Mouse (Mus musculus): ENCODE measurements around the gene F11r. TPM values are rescaled to one million over a fixed set of nuclear protein-coding genes. Genes with fewer than 3 reads are reported as not detected.
"Not testable (repeated sequence)": the region's sequence is repeated elsewhere in the genome, so short reads cannot be mapped to it uniquely, and the experiment has no call there.

Gene F11r
- polyA plus RNA-seq, 1 experiment from 2014 or later, result 73.3 TPM

DNA sequence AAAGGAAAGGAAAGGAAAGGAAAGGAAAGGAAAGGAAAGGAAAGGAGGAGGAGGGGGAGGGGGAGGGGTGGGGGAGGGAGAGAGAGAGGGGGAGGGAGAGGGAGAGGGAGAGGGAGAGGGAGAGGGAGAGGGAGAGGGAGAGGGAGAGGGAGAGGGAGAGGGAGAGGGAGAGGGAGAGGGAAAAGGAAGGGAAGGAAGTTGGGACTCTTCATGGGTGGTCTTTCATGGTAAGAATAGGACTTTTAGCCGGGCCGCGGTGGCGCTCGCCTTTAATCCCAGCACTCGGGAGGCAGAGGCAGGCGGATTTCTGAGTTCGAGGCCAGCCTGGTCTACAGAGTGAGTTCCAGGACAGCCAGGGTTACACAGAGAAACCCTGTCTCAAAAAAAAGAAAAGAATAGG is 34.6 kb downstream of the F11r start:
- not testable (repeated sequence) for H3K4me3 ChIP-seq (replicated peaks); H3K36me3 ChIP-seq; H3K9me3 ChIP-seq (replicated peaks); H3K4me1 ChIP-seq; H3K27me3 ChIP-seq; H3K9ac ChIP-seq; ATAC-seq (ENCODE audit: insufficient number of reproducible peaks, low FRiP score, low TSS enrichment, low read depth); H3K27ac ChIP-seq (replicated peaks); H3K4me2 ChIP-seq (replicated peaks)
- 81% methylated on average over 8 of the region's 8 CpGs for WGBS

- Histone ChIP-seq H3K9ac (no peak overlapping the region), H3K27me3 (no peaks in the 10 kb centered on the region), H3K36me3 (no peaks in the 10 kb centered on the region), H3K4me1 (no peaks in the 10 kb centered on the region), H3K4me2 (replicated peaks) (no peak overlapping the region), H3K27ac (replicated peaks) (no peak overlapping the region), H3K4me3 (replicated peaks) (no peak overlapping the region), H3K9me3 (replicated peaks) (no peaks in the 10 kb centered on the region)
- ATAC-seq (ENCODE audit: insufficient number of reproducible peaks, low FRiP score, low TSS enrichment, low read depth), result no peak
- WGBS, result 57% methylated on average over 4 of the region's 4 CpGs
These were observed 36.2 kb downstream of the F11r start for GRCm38 (mm10) chr1:171473506-171473905.

DNA sequence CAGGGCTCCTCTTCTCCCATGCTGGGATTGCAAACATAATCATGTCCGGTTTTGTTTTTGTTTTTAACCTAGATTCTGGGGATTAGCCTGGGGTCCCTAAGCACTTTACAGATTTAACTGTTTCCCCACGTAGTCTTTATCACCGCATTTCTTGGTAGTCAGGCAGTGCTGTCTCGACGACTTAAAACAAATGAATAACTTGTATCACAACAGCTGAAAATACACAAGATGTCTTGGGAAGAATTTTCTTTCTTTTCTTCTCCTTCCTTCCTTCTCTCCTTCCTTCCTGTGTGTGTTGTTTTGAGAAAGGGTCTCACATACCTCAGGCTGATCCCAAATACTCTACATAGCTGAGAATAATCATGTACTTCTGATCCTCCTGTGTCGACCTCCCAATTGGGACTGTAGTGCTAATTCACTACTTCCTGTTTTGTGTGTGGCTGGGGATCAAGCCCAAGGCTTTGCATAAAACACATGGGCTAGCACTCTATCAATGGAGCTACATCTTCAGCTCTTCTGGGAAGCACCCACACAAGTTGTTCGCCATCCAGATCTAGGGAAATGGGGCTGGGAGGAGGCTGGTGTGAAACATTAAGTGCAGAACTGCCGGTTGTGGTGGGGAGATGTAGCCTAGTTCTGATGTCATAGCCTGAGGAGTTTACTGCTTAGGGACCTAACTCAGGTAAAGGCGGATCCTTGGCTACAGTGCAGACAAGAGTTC is 36.7 kb downstream of the F11r start:
- H3K4me3 ChIP-seq (replicated peaks), result no peak overlapping the region
- no peaks in the 10 kb centered on the region for H3K36me3 ChIP-seq
- ATAC-seq (ENCODE audit: insufficient number of reproducible peaks, low FRiP score, low TSS enrichment, low read depth), result no peak
- H3K27ac ChIP-seq (replicated peaks), result no peak overlapping the region
- H3K27me3 ChIP-seq, result no peaks in the 10 kb centered on the region
- H3K9me3 ChIP-seq (replicated peaks), result no peaks in the 10 kb centered on the region
- H3K4me2 ChIP-seq (replicated peaks), result no peak overlapping the region
- WGBS, result 59% methylated on average over 9 of the region's 9 CpGs
- no peak overlapping the region for H3K9ac ChIP-seq
- no peaks in the 10 kb centered on the region for H3K4me1 ChIP-seq

DNA sequence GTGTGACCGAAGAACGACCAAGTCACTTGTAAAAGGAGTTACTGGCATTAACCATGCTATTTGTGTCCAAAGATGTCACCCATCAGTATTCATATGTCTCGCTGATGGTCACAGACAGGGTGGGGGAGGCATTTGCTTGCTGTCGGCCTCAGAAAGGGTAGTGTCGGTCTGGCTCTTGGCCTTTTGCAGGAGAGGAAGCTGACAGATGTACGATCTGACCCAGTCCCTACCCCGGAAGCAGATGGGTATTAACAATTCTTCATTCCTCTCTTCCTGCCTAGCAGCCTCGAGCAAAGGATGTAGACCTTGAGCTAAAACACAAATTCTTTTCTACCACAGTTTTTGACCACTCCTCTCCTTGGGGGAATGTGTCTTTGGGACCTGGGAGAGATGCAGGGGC is 39.8 kb downstream of the F11r start:
- peak overlapping the region; percentile 89 for H3K27ac ChIP-seq (replicated peaks)
- H3K9ac ChIP-seq, result no peak overlapping the region

DNA sequence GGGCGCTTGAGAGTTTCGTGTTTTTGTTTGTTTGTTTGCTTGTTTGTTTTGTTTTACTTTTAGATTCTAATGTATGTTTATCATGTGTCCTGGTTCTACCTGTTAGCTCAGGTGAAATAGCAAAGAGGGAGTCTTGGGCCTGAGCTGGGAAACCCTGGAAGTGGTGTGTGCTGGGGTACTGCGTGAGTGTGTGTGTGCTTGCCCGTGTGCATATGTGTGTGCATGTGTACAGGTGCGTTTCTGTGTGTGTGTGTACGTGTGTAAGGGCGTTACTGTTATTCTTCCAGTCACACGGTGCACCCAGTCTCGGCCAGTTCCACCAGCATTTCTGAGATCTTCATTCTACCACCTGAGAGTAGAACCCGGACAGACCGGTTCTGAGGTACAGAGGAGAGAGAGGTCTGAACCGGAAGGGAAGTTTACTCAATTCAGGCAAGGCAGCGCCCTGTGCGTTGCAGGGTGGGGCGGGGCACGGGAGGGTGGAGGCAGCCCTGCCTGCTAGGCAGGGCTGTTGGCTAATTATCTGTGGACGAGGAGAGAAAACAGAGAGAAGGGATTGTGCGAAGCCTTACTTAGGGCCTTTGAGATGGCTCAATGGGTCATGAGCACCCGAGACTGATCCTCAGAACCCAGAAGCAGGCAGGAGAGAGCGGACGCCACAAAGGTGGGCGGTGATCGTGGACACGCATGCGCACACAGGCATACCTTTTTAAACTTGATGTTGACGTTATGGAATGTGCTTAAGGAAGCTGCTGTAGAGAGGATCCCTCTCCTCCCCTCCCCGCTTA is 40.6 kb downstream of the F11r start:
- Histone ChIP-seq H3K9me3 (replicated peaks) (peaks cover 8% of the 10 kb centered on the region; the same call in 1 of the 2 replicates), H3K4me3 (replicated peaks) (peak overlapping the region; percentile 35), H3K9ac (no peak overlapping the region), H3K4me1 (no peaks in the 10 kb centered on the region), H3K27me3 (no peaks in the 10 kb centered on the region), H3K4me2 (replicated peaks) (peak overlapping the region; percentile 42), H3K27ac (replicated peaks) (peak overlapping the region; percentile 89), H3K36me3 (no peaks in the 10 kb centered on the region)
- peak; percentile 88 for ATAC-seq (ENCODE audit: insufficient number of reproducible peaks, low FRiP score, low TSS enrichment, low read depth)
- 46% methylated on average over 27 of the region's 27 CpGs for WGBS

More for the DNA sequence above, 39.8 kb downstream of the F11r start:
- no peak for ATAC-seq (ENCODE audit: insufficient number of reproducible peaks, low FRiP score, low TSS enrichment, low read depth)
- H3K4me2 ChIP-seq (replicated peaks), result no peak overlapping the region
- no peak overlapping the region for H3K4me3 ChIP-seq (replicated peaks)
- H3K9me3 ChIP-seq (replicated peaks), result peaks cover 5% of the 10 kb centered on the region; the same call in 1 of the 2 replicates
- no peaks in the 10 kb centered on the region for H3K27me3 ChIP-seq
- no peaks in the 10 kb centered on the region for H3K36me3 ChIP-seq
- H3K4me1 ChIP-seq, result no peaks in the 10 kb centered on the region
- 69% methylated on average over 8 of the region's 8 CpGs for WGBS

DNA sequence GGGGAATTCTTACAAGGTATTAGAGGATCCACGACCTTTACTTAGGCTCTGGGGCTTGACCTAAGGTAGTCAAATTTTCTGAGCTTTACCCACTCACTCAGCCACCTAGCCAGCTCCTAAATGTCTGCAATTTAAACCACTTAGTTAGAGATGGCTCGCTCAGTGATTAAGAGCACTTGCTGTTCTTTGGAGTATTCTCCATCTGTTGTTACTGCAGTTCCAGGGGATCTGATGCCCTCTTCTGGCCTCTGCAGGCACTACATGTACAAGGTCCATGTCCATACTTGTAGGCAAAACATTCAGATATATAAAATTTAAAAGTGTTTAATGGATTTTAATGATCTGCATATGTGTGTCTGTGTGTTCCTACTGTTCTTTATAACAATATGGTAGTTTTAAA is 41.6 kb downstream of the F11r start:
- no peaks in the 10 kb centered on the region for H3K36me3 ChIP-seq
- no peak overlapping the region for H3K9ac ChIP-seq
- no peak overlapping the region for H3K4me2 ChIP-seq (replicated peaks)
- H3K27ac ChIP-seq (replicated peaks), result peak overlapping the region; percentile 89; the same call in 1 of the 2 replicates
- H3K4me1 ChIP-seq, result no peaks in the 10 kb centered on the region
- peaks cover 12% of the 10 kb centered on the region; the same call in 1 of the 2 replicates for H3K9me3 ChIP-seq (replicated peaks)
- no peak overlapping the region for H3K4me3 ChIP-seq (replicated peaks)
- ATAC-seq (ENCODE audit: insufficient number of reproducible peaks, low FRiP score, low TSS enrichment, low read depth), result no peak
- H3K27me3 ChIP-seq, result no peaks in the 10 kb centered on the region
- 39% methylated on average over 2 of the region's 2 CpGs for WGBS

GRCm38 (mm10) chr1:171494241-171494640 is 56.9 kb downstream of the F11r start:
- H3K27me3 ChIP-seq, result no peaks in the 10 kb centered on the region
- no peak for ATAC-seq (ENCODE audit: insufficient number of reproducible peaks, low FRiP score, low TSS enrichment, low read depth)
- WGBS, result 88% methylated on average over 13 of the region's 13 CpGs
- no peak overlapping the region for H3K27ac ChIP-seq (replicated peaks)
- peaks cover 10% of the 10 kb centered on the region; the same call in 1 of the 2 replicates for H3K9me3 ChIP-seq (replicated peaks)
- H3K36me3 ChIP-seq, result no peaks in the 10 kb centered on the region
- H3K4me2 ChIP-seq (replicated peaks), result no peak overlapping the region
- H3K4me3 ChIP-seq (replicated peaks), result no peak overlapping the region
- no peaks in the 10 kb centered on the region for H3K4me1 ChIP-seq
- no peak overlapping the region for H3K9ac ChIP-seq

GRCm38 (mm10) chr1:171495371-171495770 is 58.0 kb downstream of the F11r start:
- no peak overlapping the region for H3K27ac ChIP-seq (replicated peaks)
- 83% methylated on average over 6 of the region's 6 CpGs for WGBS
- H3K4me2 ChIP-seq (replicated peaks), result no peak overlapping the region
- H3K9me3 ChIP-seq (replicated peaks), result peaks cover 4% of the 10 kb centered on the region; the same call in 1 of the 2 replicates
- H3K4me1 ChIP-seq, result no peaks in the 10 kb centered on the region
- no peak overlapping the region for H3K9ac ChIP-seq
- no peaks in the 10 kb centered on the region for H3K36me3 ChIP-seq
- ATAC-seq (ENCODE audit: insufficient number of reproducible peaks, low FRiP score, low TSS enrichment, low read depth), result no peak
- H3K4me3 ChIP-seq (replicated peaks), result no peak overlapping the region
- no peaks in the 10 kb centered on the region for H3K27me3 ChIP-seq

DNA sequence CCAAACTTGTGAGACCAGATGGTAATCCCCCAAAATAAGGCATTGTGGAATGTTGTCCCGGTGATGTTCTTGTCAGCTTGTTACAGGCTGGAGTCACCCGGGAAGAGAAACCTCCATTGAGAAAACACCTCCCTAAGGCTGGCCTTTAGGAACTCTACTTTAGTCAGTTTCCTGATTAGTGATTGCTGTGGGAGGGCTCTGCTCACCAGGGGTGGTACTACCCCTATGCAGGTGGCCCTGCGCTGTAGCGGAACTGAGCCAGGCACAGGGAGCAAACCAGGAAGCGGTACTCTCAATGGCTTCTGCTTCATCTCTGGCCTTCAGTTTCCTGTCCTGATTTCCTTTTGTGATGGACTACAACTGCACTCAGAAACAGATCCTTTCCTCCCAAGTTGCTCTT is 62.5 kb downstream of the F11r start:
- no peaks in the 10 kb centered on the region for H3K27me3 ChIP-seq
- H3K4me3 ChIP-seq (replicated peaks), result no peak overlapping the region
- H3K9me3 ChIP-seq (replicated peaks), result no peaks in the 10 kb centered on the region
- H3K36me3 ChIP-seq, result no peaks in the 10 kb centered on the region
- no peak overlapping the region for H3K4me2 ChIP-seq (replicated peaks)
- no peak overlapping the region for H3K9ac ChIP-seq
- H3K4me1 ChIP-seq, result peaks cover 4% of the 10 kb centered on the region; the same call in 1 of the 2 replicates
- WGBS, result 74% methylated on average over 5 of the region's 5 CpGs
- no peak for ATAC-seq (ENCODE audit: insufficient number of reproducible peaks, low FRiP score, low TSS enrichment, low read depth)
- H3K27ac ChIP-seq (replicated peaks), result no peak overlapping the region

DNA sequence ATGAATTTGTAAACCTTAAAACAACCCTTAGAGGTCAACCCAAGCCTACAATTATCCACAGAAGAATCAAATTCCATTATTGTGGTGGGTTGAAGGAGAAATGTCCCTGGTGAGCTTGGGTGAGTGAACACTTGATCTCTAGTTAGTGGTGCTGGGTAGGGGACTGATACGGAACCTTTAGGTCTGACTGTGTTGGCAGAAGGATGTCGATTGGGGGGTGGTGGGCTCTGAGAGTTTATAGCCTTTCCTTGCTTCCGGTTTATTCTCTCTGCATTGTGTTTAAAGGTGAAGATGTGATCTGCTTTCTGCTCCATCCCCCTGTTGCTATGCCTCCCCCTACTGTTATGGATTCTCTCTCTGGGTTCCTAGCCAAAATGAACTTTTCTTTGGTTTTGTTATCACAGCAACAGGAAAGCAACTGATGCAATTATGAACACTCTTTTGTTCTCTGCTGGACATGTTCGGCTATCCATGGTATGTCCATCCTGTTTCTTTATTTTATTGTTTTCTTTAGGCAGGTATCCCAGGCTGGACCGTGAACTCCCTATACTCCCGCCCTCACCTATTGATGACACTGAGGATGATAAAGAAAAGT is 63.8 kb downstream of the F11r start:
- no peak overlapping the region for H3K27ac ChIP-seq (replicated peaks)
- no peak overlapping the region for H3K4me3 ChIP-seq (replicated peaks)
- no peaks in the 10 kb centered on the region for H3K27me3 ChIP-seq
- H3K9ac ChIP-seq, result no peak overlapping the region
- peaks cover 4% of the 10 kb centered on the region; the same call in 1 of the 2 replicates for H3K4me1 ChIP-seq
- no peaks in the 10 kb centered on the region for H3K9me3 ChIP-seq (replicated peaks)
- no peak for ATAC-seq (ENCODE audit: insufficient number of reproducible peaks, low FRiP score, low TSS enrichment, low read depth)
- no peaks in the 10 kb centered on the region for H3K36me3 ChIP-seq
- H3K4me2 ChIP-seq (replicated peaks), result no peak overlapping the region
- WGBS, result 53% methylated on average over 6 of the region's 6 CpGs

GRCm38 (mm10) chr1:171501636-171502080 is 64.3 kb downstream of the F11r start:
- no peak for ATAC-seq (ENCODE audit: insufficient number of reproducible peaks, low FRiP score, low TSS enrichment, low read depth)
- H3K36me3 ChIP-seq, result no peaks in the 10 kb centered on the region
- peaks cover 4% of the 10 kb centered on the region; the same call in 1 of the 2 replicates for H3K4me1 ChIP-seq
- H3K9ac ChIP-seq, result no peak overlapping the region
- H3K9me3 ChIP-seq (replicated peaks), result no peaks in the 10 kb centered on the region
- peak overlapping the region; percentile 98 for H3K27ac ChIP-seq (replicated peaks)
- H3K4me3 ChIP-seq (replicated peaks), result peak overlapping the region; percentile 15; the same call in 1 of the 2 replicates
- H3K27me3 ChIP-seq, result no peaks in the 10 kb centered on the region
- 5% methylated on average over 5 of the region's 5 CpGs for WGBS
- H3K4me2 ChIP-seq (replicated peaks), result peak overlapping the region; percentile 42

Measured in embryonic facial prominence, embryonic 15.5 days (tissue).